Mouse (Mus musculus) forebrain, embryonic 16.5 days (tissue): ENCODE measurements around the gene Clca4a. TPM values are rescaled to one million over a fixed set of nuclear protein-coding genes. Genes with fewer than 3 reads are reported as not detected.
"Not testable (repeated sequence)": the region's sequence is repeated elsewhere in the genome, so short reads cannot be mapped to it uniquely, and the experiment has no call there.

Experiments used
- ATAC-seq: fragments of 200-750 bp; cut with Nextera tagmentation; 2 replicates; pipeline ENCODE4 v1.8.0; 2017; ENCODE audit warnings: mild to moderate bottlenecking, moderate library complexity
- H3K27ac ChIP-seq: fragments of 300-500 bp; sonication (generic); 2 replicates; pipeline ENCODE4 v1.5.1; 2014; ENCODE audit warnings: low read length, control low read depth
- H3K27me3 ChIP-seq: fragments of 300-500 bp; sonication (generic); replicated peaks from 2 replicates; pipeline ENCODE4 v1.6.1; 2014; ENCODE audit warnings: low read length; ENCODE audit not compliant: control insufficient read depth, insufficient read depth
- H3K36me3 ChIP-seq: fragments of 300-500 bp; sonication (generic); 2 replicates; pipeline ENCODE4 v1.6.1; 2014; ENCODE audit not compliant: control insufficient read depth, insufficient read depth
- H3K4me1 ChIP-seq: fragments of 300-500 bp; sonication (generic); replicated peaks from 2 replicates; pipeline ENCODE4 v1.6.1; 2014; ENCODE audit warnings: low read length; ENCODE audit not compliant: control insufficient read depth, insufficient read depth
- H3K4me2 ChIP-seq: fragments of 300-500 bp; sonication (generic); 2 replicates; pipeline ENCODE4 v1.6.1; 2014; ENCODE audit warnings: mild to moderate bottlenecking, low read length, control low read depth
- H3K4me3 ChIP-seq: fragments of 300-500 bp; sonication (generic); replicated peaks from 2 replicates; pipeline ENCODE4 v1.5.1; 2014; ENCODE audit warnings: mild to moderate bottlenecking, low read length, control low read depth
- H3K9ac ChIP-seq: fragments of 300-500 bp; sonication (generic); replicated peaks from 2 replicates; pipeline ENCODE4 v1.6.1; 2014; ENCODE audit warnings: low read depth, low read length, control low read depth
- H3K9me3 ChIP-seq: fragments of 300-500 bp; sonication (generic); 2 replicates; pipeline ENCODE4 v1.6.1; 2016; ENCODE audit warnings: low read length; ENCODE audit not compliant: control insufficient read depth
- WGBS: fragments of 180-500 bp; shearing (Covaris S2); extraction: QIAGEN DNeasy Blood & Tissue Kit; methylation state at CpG from one replicate; pipeline ENCODE4 v1.1.7; 2014; 5-methylcytosine and 5-hydroxymethylcytosine counted together
- polyA plus RNA-seq: library from polyadenylated mRNA; unstranded; fragments of >200 nt; fragmentation: Nextera tagmentation; extraction: Ambion mirVana; gene quantifications from 2 replicates; pipeline ENCODE4 v1.2.1, GENCODE M21; 2015

Clca4a gene
- polyA plus RNA-seq, 1 experiment from 2014 or later = not detected

GRCm38 (mm10) chr3:144971553-144972270, 3.1 kb downstream of the Clca4a start:
- Histone ChIP-seq H3K27ac (no peak overlapping the region), H3K27me3 (no peaks in the 10 kb centered on the region), H3K4me3 (no peak overlapping the region), H3K4me1 (no peaks in the 10 kb centered on the region), H3K9me3 (no peaks in the 10 kb centered on the region), H3K9ac (no peak overlapping the region), H3K4me2 (no peak overlapping the region), H3K36me3 (no peaks in the 10 kb centered on the region)
- no peak for ATAC-seq
- 85% methylated on average over 9 of the region's 9 CpGs for WGBS

- 78% methylated on average over 1 of the region's 1 CpGs for WGBS
- Histone ChIP-seq H3K4me2 (no peak overlapping the region), H3K27ac (no peak overlapping the region), H3K27me3 (no peaks in the 10 kb centered on the region), H3K36me3 (no peaks in the 10 kb centered on the region), H3K4me3 (no peak overlapping the region), H3K4me1 (no peaks in the 10 kb centered on the region), H3K9me3 (no peaks in the 10 kb centered on the region), H3K9ac (no peak overlapping the region)
- ATAC-seq = peak; percentile 82
Observed at GRCm38 (mm10) chr3:144969755-144970154, 5.1 kb downstream of the Clca4a start.

DNA sequence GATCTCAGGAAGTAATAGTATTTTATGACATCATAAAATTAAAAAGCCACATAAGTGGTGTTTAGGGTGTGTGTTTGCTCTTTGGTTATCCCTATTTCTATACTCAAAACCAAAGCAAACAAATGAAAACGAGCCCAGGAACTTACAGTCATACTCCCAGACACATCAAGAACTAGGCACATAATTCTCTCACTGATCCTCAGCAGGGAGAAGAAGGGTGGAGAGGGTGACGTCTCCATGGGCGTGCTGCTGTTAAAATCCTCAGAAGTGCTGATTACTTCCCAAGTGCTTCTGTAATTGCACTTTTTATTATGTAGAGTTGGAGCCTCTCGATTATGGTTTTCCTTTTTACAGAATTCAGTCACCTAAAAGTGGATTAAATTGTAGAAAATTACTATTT, 8.8 kb downstream of the Clca4a start:
- Histone ChIP-seq H3K9ac (no peak overlapping the region), H3K4me2 (no peak overlapping the region), H3K27me3 (no peaks in the 10 kb centered on the region), H3K9me3 (no peaks in the 10 kb centered on the region), H3K4me3 (no peak overlapping the region), H3K4me1 (no peaks in the 10 kb centered on the region), H3K27ac (no peak overlapping the region), H3K36me3 (no peaks in the 10 kb centered on the region)
- ATAC-seq = no peak
- WGBS = 69% methylated on average over 4 of the region's 4 CpGs

GRCm38 (mm10) chr3:144950829-144951228, 24.0 kb downstream of the Clca4a start:
- no peaks in the 10 kb centered on the region for H3K27me3 ChIP-seq
- WGBS = 59% methylated on average over 4 of the region's 4 CpGs
- no peak overlapping the region for H3K27ac ChIP-seq
- no peaks in the 10 kb centered on the region for H3K4me1 ChIP-seq
- H3K4me3 ChIP-seq = no peak overlapping the region
- no peaks in the 10 kb centered on the region for H3K36me3 ChIP-seq
- no peaks in the 10 kb centered on the region for H3K9me3 ChIP-seq
- H3K9ac ChIP-seq = no peak overlapping the region
- no peak overlapping the region for H3K4me2 ChIP-seq
- ATAC-seq = no peak

DNA sequence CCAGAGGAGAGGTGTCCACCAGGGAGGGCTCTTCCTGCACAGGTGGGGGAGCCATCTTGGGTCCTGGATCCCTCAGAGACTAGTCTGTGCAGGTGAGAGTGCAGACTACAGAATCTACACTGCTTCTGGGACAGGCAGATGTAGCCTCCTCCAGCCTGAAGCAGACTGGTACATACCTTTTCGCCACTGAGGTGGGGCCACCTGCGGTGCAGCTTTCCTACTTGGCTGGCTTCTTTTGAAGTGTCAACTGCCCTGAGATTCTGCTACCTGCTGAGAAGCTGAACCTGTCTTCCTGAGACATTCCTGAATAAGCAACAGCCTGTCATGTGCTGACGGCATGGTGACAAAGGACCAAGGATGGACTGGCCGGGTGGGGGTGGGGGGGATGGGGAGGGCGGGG, 27.5 kb downstream of the Clca4a start:
- H3K4me1 ChIP-seq, ATAC-seq, H3K9me3 ChIP-seq, H3K4me3 ChIP-seq, H3K36me3 ChIP-seq, H3K27ac ChIP-seq, H3K9ac ChIP-seq, H3K4me2 ChIP-seq, H3K27me3 ChIP-seq: not testable (repeated sequence)
- WGBS = 23% methylated on average over 5 of the region's 5 CpGs

GRCm38 (mm10) chr3:144933625-144934024, 41.2 kb downstream of the Clca4a start:
- not testable (repeated sequence) for H3K27ac ChIP-seq, H3K4me3 ChIP-seq, H3K27me3 ChIP-seq, H3K4me2 ChIP-seq, H3K4me1 ChIP-seq, H3K36me3 ChIP-seq, H3K9ac ChIP-seq, ATAC-seq, H3K9me3 ChIP-seq

- 92% methylated on average over 1 of the region's 1 CpGs for WGBS
- Histone ChIP-seq H3K27me3 (no peaks in the 10 kb centered on the region), H3K27ac (no peak overlapping the region), H3K4me1 (no peaks in the 10 kb centered on the region), H3K9me3 (no peaks in the 10 kb centered on the region), H3K4me2 (no peak overlapping the region), H3K4me3 (no peak overlapping the region), H3K36me3 (no peaks in the 10 kb centered on the region), H3K9ac (no peak overlapping the region)
- ATAC-seq = no peak
Observed at GRCm38 (mm10) chr3:144933011-144933491, 41.8 kb downstream of the Clca4a start.

DNA sequence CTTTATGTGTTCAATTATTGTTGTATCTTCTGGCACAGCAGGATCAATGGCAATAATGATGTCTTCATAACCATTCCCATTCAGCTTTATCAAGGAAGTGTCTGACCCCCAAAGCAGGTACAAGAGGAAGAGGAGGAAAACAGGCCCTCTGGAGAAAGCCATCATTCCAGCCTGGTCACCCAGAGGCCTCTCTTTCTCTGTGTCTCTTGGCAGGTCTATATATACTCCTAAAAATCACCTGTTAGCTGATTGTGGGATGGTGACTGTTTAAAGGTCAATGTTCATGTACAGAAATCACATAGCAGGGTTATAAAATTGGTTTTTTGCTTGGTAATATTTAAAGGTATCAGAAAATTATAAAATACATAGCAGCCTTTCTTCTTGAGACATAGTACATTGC, 42.5 kb downstream of the Clca4a start, which contains the start of gene Clca4b:
TSS of gene Clca4b (minus strand) at position 195 of the 400 bp plus-strand sequence.
- no peak for ATAC-seq
- Histone ChIP-seq H3K4me1 (no peaks in the 10 kb centered on the region), H3K9ac (no peak within 1 kb of the TSS), H3K27ac (no peak within 1 kb of the TSS), H3K4me3 (no peak within 1 kb of the TSS), H3K36me3 (no peaks in the 10 kb centered on the region), H3K4me2 (no peak within 1 kb of the TSS), H3K27me3 (no peaks in the 10 kb centered on the region), H3K9me3 (no peaks in the 10 kb centered on the region)

- Histone ChIP-seq H3K4me2 (no peak overlapping the region), H3K27ac (no peak overlapping the region), H3K9ac (no peak overlapping the region), H3K4me1 (no peaks in the 10 kb centered on the region), H3K36me3 (no peaks in the 10 kb centered on the region), H3K4me3 (no peak overlapping the region), H3K27me3 (no peaks in the 10 kb centered on the region), H3K9me3 (no peaks in the 10 kb centered on the region)
- WGBS = 90% methylated on average over 2 of the region's 2 CpGs
- ATAC-seq = no peak
Observed at GRCm38 (mm10) chr3:144914014-144914413, 60.8 kb downstream of the Clca4a start.
